Mouse (Mus musculus) erythroblast, adult 5-6 weeks (primary cell): Measurements from ENCODE around the gene Rrp1. TPM values are rescaled to one million over a fixed set of nuclear protein-coding genes. Genes with fewer than 3 reads are reported as not detected.

ENCODE experiments used
- ATAC-seq: replicated peaks from 2 replicates; pipeline ENCODE4 v1.8.0; 2016; ENCODE audit warnings: moderate number of reproducible peaks, mild to moderate bottlenecking, moderate TSS enrichment, inconsistent platforms; ENCODE audit not compliant: poor library complexity, low FRiP score, severe bottlenecking
- total RNA-seq, 2 experiments: library from RNA; stranded (forward) in 1 of 2; stranded (reverse) in 1 of 2; fragments of 150-400 nt in 1 of 2; fragments of 200-764, 138-1000 nt in 1 of 2; gene quantifications; 2 replicates each; pipeline versions ENCODE4 v1.2.3 to v1.2.4; 2015 to 2017; ENCODE audit warnings: low replicate concordance in 2 of 2

Rrp1 gene
- total RNA-seq, 2 experiments from 2014 or later, result 4.8 to 46.9 TPM

DNA sequence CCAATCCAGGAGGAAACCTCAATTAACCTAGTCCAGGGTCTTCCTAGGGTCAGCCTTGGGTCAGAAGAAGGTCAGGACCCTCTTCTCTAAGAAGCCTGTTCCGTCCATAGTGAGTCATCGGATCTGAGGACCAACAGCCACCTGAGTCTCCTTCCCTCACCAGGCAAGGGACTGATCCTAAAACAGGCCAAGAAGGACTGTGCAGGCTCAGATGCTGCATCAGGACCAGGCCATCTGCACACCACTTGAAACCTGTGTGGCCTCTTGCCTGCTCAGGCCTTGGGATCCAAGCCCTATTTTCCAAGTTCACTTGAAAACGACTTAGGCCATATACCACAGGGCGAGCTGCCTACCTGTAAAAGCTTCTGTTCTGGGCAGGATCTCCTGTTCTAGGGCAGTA, 59.6 kb downstream of the Rrp1 start:
- no peak for ATAC-seq

DNA sequence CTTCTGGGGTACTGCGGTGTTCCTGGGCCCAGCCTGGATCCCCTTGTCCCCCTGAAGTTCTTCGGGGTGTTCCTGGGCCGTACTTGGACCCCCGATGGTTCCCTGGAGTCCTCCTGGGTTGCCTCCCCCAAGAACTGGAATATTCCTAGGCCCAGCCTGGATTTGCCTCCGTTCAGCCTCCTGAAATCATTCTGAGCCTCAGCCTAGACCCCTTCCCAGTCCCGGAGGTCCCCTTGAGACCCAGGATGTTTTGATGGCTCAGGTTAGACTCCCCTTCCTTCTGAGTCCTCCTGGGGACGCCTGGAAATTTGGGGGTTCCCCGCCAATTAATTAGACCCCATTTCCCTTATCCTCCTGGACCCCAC, 60.2 kb downstream of the Rrp1 start:
- ATAC-seq, result no peak

DNA sequence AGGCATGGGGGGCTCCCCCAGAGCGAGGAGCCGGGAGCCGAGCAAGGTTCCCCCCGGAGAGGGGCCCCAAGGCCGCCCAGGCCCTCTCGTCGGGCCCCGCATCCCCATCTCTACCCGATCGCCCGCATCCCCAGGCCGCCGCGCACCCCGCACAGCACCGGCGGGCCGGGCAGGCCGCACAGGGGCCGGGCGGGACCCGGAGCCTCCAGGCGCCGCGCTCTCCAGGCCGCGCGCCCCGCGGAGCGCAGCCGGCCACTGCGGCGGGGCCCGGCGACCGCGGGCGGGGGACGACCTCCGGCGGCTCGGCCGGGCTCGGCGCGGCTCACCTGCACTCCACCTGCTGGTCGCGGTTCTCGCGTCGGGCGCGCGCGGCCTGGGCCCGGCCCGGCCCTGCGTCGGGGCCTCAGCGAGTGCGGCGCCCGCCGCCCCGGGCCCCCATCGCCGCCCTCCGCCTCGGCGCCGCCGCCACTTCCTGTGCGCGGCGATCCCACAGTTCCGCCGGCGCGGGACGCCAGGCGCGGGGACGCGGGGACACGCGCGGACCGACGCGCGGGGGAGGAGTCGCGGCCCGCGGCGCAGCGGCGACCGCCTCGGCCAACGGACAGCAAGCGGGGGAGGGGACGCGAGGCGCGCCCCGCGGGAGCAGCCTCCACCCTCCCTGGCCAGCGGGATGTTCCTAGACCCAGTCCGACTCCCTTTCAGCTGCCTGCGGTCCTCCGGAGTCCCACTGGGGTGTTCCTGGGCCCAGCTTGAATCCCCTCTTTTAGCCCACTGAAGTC, 60.8 kb downstream of the Rrp1 start, which contains the start of gene Agpat3:
Agpat3 (minus strand) TSS at position 603 of the 779 bp plus-strand sequence.
- peak; percentile 51 for ATAC-seq

DNA sequence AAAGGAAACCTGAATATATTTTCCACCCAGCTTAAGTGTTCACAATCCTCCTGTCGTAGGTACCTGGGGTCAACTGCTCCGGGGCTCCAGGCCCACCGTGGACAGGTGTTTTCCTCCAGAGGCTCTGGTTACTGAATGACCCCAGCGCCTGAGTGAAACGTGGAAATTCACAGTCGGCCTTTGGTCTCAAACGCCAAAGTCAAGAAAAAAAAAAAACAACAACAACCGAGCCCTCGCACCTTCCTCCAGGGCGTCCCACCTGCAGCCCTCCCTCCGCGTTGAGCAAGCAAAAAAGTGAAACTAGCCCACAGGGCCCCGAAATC, 61.3 kb downstream of the Rrp1 start:
- ATAC-seq, result no peak

DNA sequence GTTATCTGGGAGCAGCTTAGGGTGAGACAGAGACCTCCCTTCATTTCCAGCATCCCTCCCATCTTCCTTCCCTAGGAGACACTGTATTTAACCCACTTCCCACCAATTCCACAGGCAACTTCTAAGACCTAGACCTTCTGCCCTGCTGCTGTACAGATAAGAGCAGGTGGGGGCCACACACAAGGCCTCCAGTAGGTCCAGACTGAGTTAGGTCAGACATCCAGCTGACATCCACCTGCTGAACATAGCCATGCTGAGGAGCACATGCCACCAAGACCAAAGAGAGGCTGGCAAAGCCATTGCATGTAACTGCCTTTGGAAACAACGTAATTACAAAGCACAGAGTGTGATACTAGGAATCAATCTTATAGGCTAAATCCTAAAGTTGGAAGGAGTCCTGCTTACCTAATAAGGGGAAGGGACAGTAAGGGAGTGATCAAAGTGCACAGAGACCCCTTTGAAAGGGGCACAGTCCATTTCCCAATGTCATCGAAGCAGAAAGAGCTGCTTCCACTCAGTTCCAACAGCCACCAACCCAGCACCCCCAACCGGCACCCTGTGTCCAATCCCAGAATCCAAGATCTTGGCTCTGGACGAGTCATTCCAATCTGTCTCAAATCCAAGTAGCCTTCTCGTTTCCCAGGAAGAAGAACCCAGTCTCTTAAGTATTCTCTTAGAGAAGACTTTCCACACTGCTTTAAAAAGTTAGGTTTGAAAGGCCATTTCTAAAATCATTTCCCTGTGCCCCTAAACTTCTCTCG, 61.9 kb downstream of the Rrp1 start:
- ATAC-seq, result 0 out of 2 replicates have a peak, but pooled peaks have one; percentile 17

Other genes starting within 250 kb of the Rrp1 start
- 13.6 and 14.6 TPM in 2 replicates for gene D10Jhu81e, start 243.3 kb downstream of the Rrp1 start, total RNA-seq (2015; ENCODE audit: low replicate concordance)
- gene D10Jhu81e, start 243.3 kb downstream of the Rrp1 start, total RNA-seq (2017; ENCODE audit: low replicate concordance), result 11.8 and 18.5 TPM in 2 replicates
- 0.19 TPM in 1 of 2 replicates, not detected in the other for gene Pwp2, start 227.9 kb downstream of the Rrp1 start, total RNA-seq (2015; ENCODE audit: low replicate concordance)
- gene Pwp2, start 227.9 kb downstream of the Rrp1 start, total RNA-seq (2017; ENCODE audit: low replicate concordance), result 5.5 and 5.9 TPM in 2 replicates
- 48.3 and 50.0 TPM in 2 replicates for gene Trappc10, start 168.4 kb downstream of the Rrp1 start, total RNA-seq (2015; ENCODE audit: low replicate concordance)
- 37.9 and 41.1 TPM in 2 replicates for gene Trappc10, start 168.4 kb downstream of the Rrp1 start, total RNA-seq (2017; ENCODE audit: low replicate concordance)
- 3.3 and 5.8 TPM in 2 replicates for gene Agpat3, start 60.6 kb downstream of the Rrp1 start, total RNA-seq (2015; ENCODE audit: low replicate concordance)
- gene Agpat3, start 60.6 kb downstream of the Rrp1 start, total RNA-seq (2017; ENCODE audit: low replicate concordance), result 2.6 and 3.2 TPM in 2 replicates
- 17.7 and 24.9 TPM in 2 replicates for gene Cstb, start 12.6 kb upstream of the Rrp1 start, total RNA-seq (2015; ENCODE audit: low replicate concordance)
- gene Cstb, start 12.6 kb upstream of the Rrp1 start, total RNA-seq (2017; ENCODE audit: low replicate concordance), result 3.3 and 10.0 TPM in 2 replicates
- 2.9 and 6.3 TPM in 2 replicates for gene Pdxk, start 51.9 kb upstream of the Rrp1 start, total RNA-seq (2015; ENCODE audit: low replicate concordance)
- gene Pdxk, start 51.9 kb upstream of the Rrp1 start, total RNA-seq (2017; ENCODE audit: low replicate concordance), result 1.4 TPM in 2 replicates
- gene Olfr1358, start 104.4 kb upstream of the Rrp1 start, total RNA-seq (2015; ENCODE audit: low replicate concordance), result not detected in 2 replicates
- not detected in 2 replicates for gene Olfr1358, start 104.4 kb upstream of the Rrp1 start, total RNA-seq (2017; ENCODE audit: low replicate concordance)
- 5.6 and 6.5 TPM in 2 replicates for gene Ilvbl, start 161.3 kb upstream of the Rrp1 start, total RNA-seq (2015; ENCODE audit: low replicate concordance)
- gene Ilvbl, start 161.3 kb upstream of the Rrp1 start, total RNA-seq (2017; ENCODE audit: low replicate concordance), result 8.4 and 12.7 TPM in 2 replicates
- gene Syde1, start 178.9 kb upstream of the Rrp1 start, total RNA-seq (2015; ENCODE audit: low replicate concordance), result not detected in 2 replicates
- 0.14 TPM in 1 of 2 replicates, not detected in the other for gene Syde1, start 178.9 kb upstream of the Rrp1 start, total RNA-seq (2017; ENCODE audit: low replicate concordance)
- not detected in 2 replicates for gene Olfr1357, start 205.0 kb upstream of the Rrp1 start, total RNA-seq (2015; ENCODE audit: low replicate concordance)
- not detected in 2 replicates for gene Olfr1357, start 205.0 kb upstream of the Rrp1 start, total RNA-seq (2017; ENCODE audit: low replicate concordance)